Mouse (Mus musculus): ENCODE results near the gene Hnrnpl.

Gene Hnrnpl

GRCm38 (mm10) chr7:28808221-28808941 lies at the start of gene Hnrnpl:
TSS of gene Hnrnpl (plus strand) at chr7:28808541.
- DNase-seq: no peak

- no peak for DNase-seq
Observed at GRCm38 (mm10) chr7:28758623-28759022, 49.7 kb upstream of the Hnrnpl start.

GRCm38 (mm10) chr7:28761907-28762306 lies 46.4 kb upstream of the Hnrnpl start:
- no peak for DNase-seq

DNA sequence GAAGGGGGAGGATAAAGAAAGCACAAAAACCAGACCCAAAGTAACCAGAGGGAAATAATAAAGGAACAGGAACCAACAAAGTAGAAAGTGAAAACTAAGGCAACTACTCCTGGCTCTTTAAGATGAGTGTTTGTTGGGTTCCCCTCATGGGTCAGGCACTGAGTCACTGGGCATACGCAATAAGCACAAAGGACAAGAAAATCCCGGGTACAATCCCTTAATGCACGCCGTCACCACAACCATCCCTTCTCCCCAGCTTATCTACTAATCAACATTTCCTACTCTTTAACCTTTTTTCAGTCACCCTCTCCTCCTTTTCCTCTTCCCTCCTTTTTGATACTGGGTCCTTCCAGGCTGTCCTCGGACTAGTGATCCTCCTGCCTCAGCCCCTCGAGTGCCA lies 43.1 kb upstream of the Hnrnpl start:
- DNase-seq: no peak

DNA sequence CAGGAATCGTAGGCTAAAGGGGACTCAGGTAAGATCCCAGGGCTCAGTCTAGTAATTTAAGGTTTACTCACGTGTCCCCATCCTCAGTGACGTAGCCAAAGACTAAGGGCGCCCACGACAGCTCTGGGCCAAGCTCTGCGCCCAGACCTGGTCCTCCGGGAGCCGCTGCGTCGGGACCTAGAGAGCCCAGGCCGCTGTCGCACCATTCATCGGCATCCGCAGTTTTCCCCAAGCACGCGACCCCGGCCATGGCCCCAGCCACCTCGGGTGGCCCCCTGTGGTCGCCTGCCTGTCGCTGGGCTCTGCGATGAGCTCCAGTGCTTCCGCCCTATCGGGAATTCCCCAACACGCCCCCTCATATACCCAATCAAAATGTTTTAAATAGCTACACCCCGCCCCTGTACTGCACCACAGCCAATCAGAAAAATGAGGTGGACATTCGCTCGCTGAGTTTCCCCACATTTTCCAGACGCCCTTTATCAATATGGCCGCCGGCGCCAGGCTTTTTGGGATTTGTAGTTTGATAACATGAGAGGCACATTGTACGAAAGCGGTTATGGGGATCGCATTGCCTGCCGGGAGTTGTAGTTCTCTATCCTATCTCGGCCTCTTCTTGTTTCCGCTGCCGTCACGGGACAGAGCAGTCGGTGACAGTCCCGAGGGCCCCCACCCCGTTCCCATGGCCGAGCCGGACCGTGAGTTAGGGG lies 42.0 kb upstream of the Hnrnpl start, which contains the start of gene Sirt2:
Sirt2 (plus strand) TSS at position 563 of the 707 bp plus-strand sequence.
- peak; percentile 97 for DNase-seq

DNA sequence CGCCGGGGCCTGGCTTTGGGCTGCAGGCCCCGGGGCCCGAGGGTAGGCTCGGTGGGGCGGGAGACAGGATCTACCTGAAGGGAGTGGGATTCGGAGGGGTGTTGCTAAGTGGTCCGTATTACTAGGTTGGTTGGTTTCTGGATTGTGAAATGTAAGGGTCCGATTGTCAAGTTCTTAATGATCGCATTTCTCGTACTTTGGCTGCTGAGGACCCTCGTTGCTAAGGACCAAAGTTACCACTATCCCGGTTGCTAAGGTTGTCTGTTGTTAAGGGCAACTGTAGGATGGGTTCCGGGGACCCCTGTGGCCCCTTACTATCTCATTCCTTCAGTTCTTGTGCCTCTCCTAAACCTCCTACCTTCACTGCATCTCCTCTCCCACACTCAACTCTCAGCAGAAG lies 41.4 kb upstream of the Hnrnpl start:
- no peak for DNase-seq

DNA sequence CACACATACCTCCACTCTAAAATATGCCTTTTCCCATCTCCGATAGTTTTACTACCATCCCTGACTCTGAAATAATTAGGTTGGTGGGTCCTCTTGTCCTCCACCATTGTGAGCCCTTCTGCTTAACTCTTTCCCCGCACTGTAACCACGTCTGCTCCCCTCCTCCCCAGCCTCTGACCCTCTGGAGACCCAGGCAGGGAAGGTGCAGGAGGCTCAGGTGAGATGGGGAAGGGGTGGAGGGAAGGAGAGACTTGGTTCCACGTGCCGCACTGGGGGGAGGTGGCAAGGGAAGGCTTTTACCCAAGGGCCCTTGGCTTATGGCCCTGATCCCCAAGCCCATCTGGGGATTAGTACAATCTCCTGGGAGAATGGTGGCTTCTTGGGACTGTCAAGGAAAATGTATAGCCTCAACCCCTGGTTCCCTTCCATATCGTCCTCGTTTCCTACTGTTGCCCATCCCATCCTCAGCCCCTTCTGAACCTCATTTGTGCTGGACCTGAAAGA lies 40.8 kb upstream of the Hnrnpl start, which contains the start of gene Nfkbib:
Nfkbib (minus strand) TSS at position 51 of the 504 bp plus-strand sequence.
- peak in 1 of 2 experiments; percentile 26 for DNase-seq

GRCm38 (mm10) chr7:28769414-28769958 lies 38.9 kb upstream of the Hnrnpl start:
- no peak for DNase-seq

DNA sequence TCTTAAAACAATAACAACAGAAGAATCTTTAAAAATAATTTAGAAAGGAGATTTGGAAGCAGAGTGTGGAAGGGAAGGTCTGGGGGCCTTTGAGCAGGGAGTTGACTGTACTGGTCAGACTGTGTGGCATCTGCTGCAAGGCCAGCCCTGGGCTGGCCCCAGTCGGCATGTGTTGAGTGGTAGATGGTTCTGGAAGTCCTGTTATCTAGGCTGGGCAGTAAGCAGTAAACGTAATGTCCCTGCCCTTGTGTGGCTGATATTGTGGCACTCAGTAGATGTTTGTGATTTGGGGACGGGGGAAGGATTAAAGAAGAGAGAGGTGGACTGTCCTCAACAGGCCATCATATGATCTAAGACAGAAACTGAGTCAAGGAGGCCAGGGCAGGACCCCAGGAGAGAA lies 38.0 kb upstream of the Hnrnpl start:
- no peak for DNase-seq

GRCm38 (mm10) chr7:28771867-28772266 lies 36.5 kb upstream of the Hnrnpl start:
- peak in 1 of 2 experiments; percentile 54 for DNase-seq

DNA sequence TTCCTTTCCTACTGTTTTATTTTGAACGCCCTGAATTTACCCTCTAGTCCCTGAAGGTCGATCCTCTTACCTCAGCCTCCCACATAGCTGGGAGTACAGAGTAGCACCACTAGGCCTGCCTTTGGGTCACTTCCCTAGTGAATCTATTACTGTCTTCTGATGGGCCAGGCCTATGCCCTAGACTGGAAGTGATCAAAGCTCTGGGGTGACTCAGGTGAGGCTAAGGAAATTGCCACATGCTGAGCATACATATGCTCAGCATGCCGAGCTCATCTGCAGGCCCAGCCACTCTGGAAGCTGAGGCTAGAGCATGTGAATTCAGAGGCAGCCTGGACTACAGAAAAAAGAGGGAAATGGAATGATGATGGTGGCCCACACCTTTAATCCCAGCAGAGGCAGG lies 35.2 kb upstream of the Hnrnpl start:
- DNase-seq: no peak

DNA sequence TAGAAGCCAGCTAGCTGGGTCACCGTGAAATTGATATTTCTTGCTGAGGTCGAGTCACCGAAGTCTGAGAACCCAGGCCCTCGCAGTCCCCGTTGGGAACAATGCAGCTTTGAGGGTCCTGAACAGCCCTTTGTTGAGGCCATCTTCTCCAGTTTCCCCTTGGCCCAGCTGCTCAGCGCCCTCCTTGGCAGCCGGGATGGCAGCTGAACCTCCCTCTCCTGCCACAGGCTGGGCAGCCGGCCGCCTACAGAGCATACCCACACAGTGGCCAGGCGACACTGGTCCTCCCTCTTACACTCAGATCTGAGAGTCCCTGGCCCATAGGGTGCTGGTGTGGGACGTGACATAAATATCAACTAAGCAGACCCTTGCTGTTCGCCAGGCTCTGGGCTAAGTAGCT lies 34.2 kb upstream of the Hnrnpl start:
- peak; percentile 26 to 28 for DNase-seq

DNA sequence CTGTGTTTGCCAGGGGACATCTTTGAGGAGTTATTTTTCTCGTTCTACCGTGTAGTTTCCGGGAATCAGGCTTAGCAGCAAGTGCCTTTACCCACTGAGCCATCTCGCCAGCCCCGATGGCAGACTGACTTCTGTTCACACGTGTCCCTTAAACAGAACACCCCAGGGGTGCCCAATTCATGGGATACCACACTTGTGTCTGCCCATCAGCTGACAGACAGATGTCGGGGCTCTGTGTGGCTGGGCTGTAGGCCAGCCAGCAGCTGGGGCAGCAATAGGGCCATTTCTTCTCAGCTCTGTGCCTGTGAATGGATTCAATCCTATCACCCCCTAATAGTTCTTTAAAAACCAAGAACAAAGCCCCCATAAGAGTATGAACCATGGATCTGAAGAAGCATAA lies 33.2 kb upstream of the Hnrnpl start:
- no peak for DNase-seq

DNA sequence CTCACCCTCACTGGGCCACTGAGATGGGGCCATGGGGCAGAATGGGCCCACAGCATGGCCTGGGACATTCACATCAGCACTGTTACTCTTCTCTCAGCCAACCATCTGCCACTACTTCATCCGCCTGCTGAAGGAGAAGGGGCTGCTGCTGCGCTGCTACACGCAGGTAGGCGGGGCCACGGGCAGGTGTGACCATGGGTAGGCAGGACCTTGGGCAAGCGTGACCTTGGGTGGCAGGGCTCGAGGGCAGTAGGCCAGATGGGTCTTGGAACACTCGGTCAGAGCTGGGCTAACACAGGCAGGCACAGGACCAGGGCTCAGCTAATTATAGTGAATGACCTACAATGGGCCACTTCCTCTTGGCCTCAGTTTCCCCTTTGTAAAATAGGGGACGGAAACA lies 29.5 kb upstream of the Hnrnpl start:
- peak in 1 of 2 experiments; percentile 28 for DNase-seq

GRCm38 (mm10) chr7:28780067-28780658 lies 28.2 kb upstream of the Hnrnpl start:
- DNase-seq: peak; percentile 95 to 97

DNA sequence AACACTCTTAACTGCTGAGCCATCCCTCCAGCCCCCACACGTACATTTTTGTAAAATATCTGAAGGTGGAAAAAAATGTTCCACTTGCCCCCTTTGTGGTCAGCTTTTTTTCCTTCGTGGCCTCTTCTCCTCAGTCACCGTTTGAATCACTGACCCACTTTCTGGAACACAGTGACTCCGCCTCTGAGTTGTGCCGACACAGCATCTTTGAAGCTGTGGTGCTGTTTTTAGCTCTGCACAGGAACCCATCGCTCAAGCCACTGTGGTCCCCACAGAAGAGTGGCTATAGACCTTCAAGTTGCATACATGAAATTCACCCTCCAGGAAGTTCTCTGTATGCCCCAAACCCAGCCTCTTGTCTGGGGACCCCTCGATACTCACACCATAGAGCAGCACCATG lies 27.5 kb upstream of the Hnrnpl start:
- no peak for DNase-seq

GRCm38 (mm10) chr7:28781261-28781663 lies 27.1 kb upstream of the Hnrnpl start:
- DNase-seq: no peak

GRCm38 (mm10) chr7:28785161-28785560 lies 23.2 kb upstream of the Hnrnpl start:
- no peak for DNase-seq

DNA sequence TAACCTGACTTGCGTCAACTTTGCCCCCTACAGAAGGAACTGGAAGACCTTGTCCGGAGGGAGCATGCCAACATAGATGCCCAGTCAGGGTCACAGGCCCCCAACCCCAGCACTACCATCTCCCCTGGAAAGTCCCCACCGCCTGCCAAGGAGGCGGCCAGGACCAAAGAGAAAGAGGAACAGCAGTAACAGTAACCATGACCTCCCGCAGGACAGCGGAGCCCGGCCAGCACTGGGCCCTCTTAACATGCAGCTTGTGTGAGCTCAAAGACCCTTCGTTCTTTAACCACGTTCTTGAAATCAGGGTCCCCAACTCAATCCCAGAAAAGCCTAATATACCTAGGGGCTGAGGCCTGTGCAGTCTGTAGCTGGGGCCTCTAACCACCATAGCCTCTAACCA lies 20.5 kb upstream of the Hnrnpl start:
- no peak for DNase-seq

DNA sequence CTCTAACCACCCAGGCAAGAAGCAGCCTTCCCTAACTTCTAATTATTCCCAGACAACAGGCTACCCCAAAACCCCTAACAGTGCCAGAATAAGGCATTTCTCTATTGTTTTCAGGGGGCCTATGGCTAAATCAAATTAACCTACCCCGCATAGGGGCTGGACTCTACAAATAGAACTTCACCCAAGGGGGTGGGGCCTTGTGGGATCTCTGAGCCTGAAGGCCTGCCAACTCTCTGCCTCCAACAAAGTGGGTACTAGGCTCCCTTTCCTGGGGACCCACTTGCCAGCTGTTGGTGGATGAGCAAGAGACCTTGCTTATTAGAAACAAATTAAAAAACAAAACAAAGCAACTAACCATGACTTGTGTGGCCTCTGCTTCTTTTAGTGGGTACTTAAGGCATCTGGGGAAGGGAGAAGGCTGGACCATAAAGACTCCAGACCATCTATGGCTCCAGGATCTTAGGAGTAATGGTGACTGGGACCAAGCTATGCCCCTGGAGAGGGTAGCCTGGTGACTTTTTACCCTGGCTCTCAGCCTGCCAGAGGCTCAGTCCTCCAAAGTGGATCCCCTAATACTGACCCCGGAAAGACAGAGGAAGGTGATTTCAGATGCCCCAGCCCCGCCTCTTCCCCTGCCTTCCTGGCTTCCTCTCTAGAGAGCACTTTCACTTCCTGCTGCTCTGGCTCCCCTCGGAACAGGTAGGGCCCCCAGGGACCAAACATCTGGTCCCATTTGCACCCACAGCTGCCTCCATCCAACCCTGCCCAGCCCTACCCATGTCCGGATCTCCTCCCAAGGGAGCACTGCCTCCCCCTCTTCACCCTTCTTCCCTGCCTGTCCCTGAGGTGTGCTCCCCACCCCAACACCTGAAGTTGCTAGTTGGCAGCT lies 19.8 kb upstream of the Hnrnpl start, which contains the start of gene Rinl:
Rinl (plus strand) TSS at position 663 of the 889 bp plus-strand sequence.
- DNase-seq: no peak

- no peak for DNase-seq
Observed at GRCm38 (mm10) chr7:28789235-28789634, 19.1 kb upstream of the Hnrnpl start.
